Mouse (Mus musculus): Measurements from ENCODE around the gene Zfr.

The Zfr gene

GRCm38 (mm10) chr15:12117242-12118092 is at the start of gene Zfr:
Gene Zfr, plus strand, starts transcription at chr15:12117831.
- in situ Hi-C loops (cut with MboI; ENCODE audit: low pct_unique_long_range_greater_than_20kb in 1 of 2, low sequenced_read_pairs in 2 of 2, unreplicated experiment in 1 of 2), result no loop called here

- in situ Hi-C loops (cut with MboI; ENCODE audit: low pct_unique_long_range_greater_than_20kb in 1 of 2, low sequenced_read_pairs in 2 of 2, unreplicated experiment in 1 of 2), result no loop called here
Observed at GRCm38 (mm10) chr15:12067971-12068370, 49.7 kb upstream of the Zfr start.

GRCm38 (mm10) chr15:12068395-12069218 is 49.0 kb upstream of the Zfr start:
- in situ Hi-C loops (cut with MboI; ENCODE audit: low pct_unique_long_range_greater_than_20kb in 1 of 2, low sequenced_read_pairs in 2 of 2, unreplicated experiment in 1 of 2), result no loop called here

GRCm38 (mm10) chr15:12072709-12073336 is 44.8 kb upstream of the Zfr start:
- in situ Hi-C loops (cut with MboI; ENCODE audit: low pct_unique_long_range_greater_than_20kb in 1 of 2, low sequenced_read_pairs in 2 of 2, unreplicated experiment in 1 of 2), result no loop called here

- in situ Hi-C loops (cut with MboI; ENCODE audit: low pct_unique_long_range_greater_than_20kb in 1 of 2, low sequenced_read_pairs in 2 of 2, unreplicated experiment in 1 of 2), result no loop called here
Observed at GRCm38 (mm10) chr15:12074426-12074825, 43.2 kb upstream of the Zfr start.

- in situ Hi-C loops (cut with MboI; ENCODE audit: low pct_unique_long_range_greater_than_20kb in 1 of 2, low sequenced_read_pairs in 2 of 2, unreplicated experiment in 1 of 2), result loop anchor here in 1 of 2 experiments (25.0 kb wide), 2 partner anchors 320 to 495 kb away; no protein-coding TSS in a partner anchor
Observed at GRCm38 (mm10) chr15:12082344-12082743, 35.3 kb upstream of the Zfr start.

GRCm38 (mm10) chr15:12084164-12084563 is 33.5 kb upstream of the Zfr start:
- in situ Hi-C loops (cut with MboI; ENCODE audit: low pct_unique_long_range_greater_than_20kb in 1 of 2, low sequenced_read_pairs in 2 of 2, unreplicated experiment in 1 of 2), result loop anchor here in 1 of 2 experiments (25.0 kb wide), 2 partner anchors 322 to 497 kb away; no protein-coding TSS in a partner anchor

GRCm38 (mm10) chr15:12084859-12085258 is 32.8 kb upstream of the Zfr start:
- in situ Hi-C loops (cut with MboI; ENCODE audit: low pct_unique_long_range_greater_than_20kb in 1 of 2, low sequenced_read_pairs in 2 of 2, unreplicated experiment in 1 of 2), result loop anchor here in 1 of 2 experiments (25.0 kb wide), 2 partner anchors 323 to 498 kb away; no protein-coding TSS in a partner anchor

- in situ Hi-C loops (cut with MboI; ENCODE audit: low pct_unique_long_range_greater_than_20kb in 1 of 2, low sequenced_read_pairs in 2 of 2, unreplicated experiment in 1 of 2), result loop anchor here in 1 of 2 experiments (25.0 kb wide), 2 partner anchors 325 to 500 kb away; no protein-coding TSS in a partner anchor
Observed at GRCm38 (mm10) chr15:12087634-12088033, 30.0 kb upstream of the Zfr start.

GRCm38 (mm10) chr15:12088091-12088490 is 29.5 kb upstream of the Zfr start:
- in situ Hi-C loops (cut with MboI; ENCODE audit: low pct_unique_long_range_greater_than_20kb in 1 of 2, low sequenced_read_pairs in 2 of 2, unreplicated experiment in 1 of 2), result loop anchor here in 1 of 2 experiments (25.0 kb wide), 2 partner anchors 326 to 501 kb away; no protein-coding TSS in a partner anchor

- in situ Hi-C loops (cut with MboI; ENCODE audit: low pct_unique_long_range_greater_than_20kb in 1 of 2, low sequenced_read_pairs in 2 of 2, unreplicated experiment in 1 of 2), result loop anchor here (5.0 to 25.0 kb wide), 3 partner anchors 118 to 503 kb away; no protein-coding TSS in a partner anchor
Observed at GRCm38 (mm10) chr15:12090087-12090486, 27.5 kb upstream of the Zfr start.

GRCm38 (mm10) chr15:12090981-12091669 is 26.5 kb upstream of the Zfr start:
- in situ Hi-C loops (cut with MboI; ENCODE audit: low pct_unique_long_range_greater_than_20kb in 1 of 2, low sequenced_read_pairs in 2 of 2, unreplicated experiment in 1 of 2), result loop anchor here (5.0 to 25.0 kb wide), 3 partner anchors 119 to 504 kb away; no protein-coding TSS in a partner anchor

- in situ Hi-C loops (cut with MboI; ENCODE audit: low pct_unique_long_range_greater_than_20kb in 1 of 2, low sequenced_read_pairs in 2 of 2, unreplicated experiment in 1 of 2), result loop anchor here (5.0 to 25.0 kb wide), 3 partner anchors 120 to 505 kb away; no protein-coding TSS in a partner anchor
Observed at GRCm38 (mm10) chr15:12091781-12092458, 25.7 kb upstream of the Zfr start.

- in situ Hi-C loops (cut with MboI; ENCODE audit: low pct_unique_long_range_greater_than_20kb in 1 of 2, low sequenced_read_pairs in 2 of 2, unreplicated experiment in 1 of 2), result loop anchor here (5.0 to 25.0 kb wide), 3 partner anchors 121 to 506 kb away; no protein-coding TSS in a partner anchor
Observed at GRCm38 (mm10) chr15:12093026-12093960, 24.3 kb upstream of the Zfr start.

- in situ Hi-C loops (cut with MboI; ENCODE audit: low pct_unique_long_range_greater_than_20kb in 1 of 2, low sequenced_read_pairs in 2 of 2, unreplicated experiment in 1 of 2), result loop anchor here (5.0 to 25.0 kb wide), 3 partner anchors 122 to 507 kb away; no protein-coding TSS in a partner anchor
Observed at GRCm38 (mm10) chr15:12093961-12094566, 23.6 kb upstream of the Zfr start.

- in situ Hi-C loops (cut with MboI; ENCODE audit: low pct_unique_long_range_greater_than_20kb in 1 of 2, low sequenced_read_pairs in 2 of 2, unreplicated experiment in 1 of 2), result loop anchor here in 1 of 2 experiments (25.0 kb wide), 2 partner anchors 334 to 509 kb away; no protein-coding TSS in a partner anchor
Observed at GRCm38 (mm10) chr15:12096447-12096846, 21.2 kb upstream of the Zfr start.
